In the genomic region with DNA sequence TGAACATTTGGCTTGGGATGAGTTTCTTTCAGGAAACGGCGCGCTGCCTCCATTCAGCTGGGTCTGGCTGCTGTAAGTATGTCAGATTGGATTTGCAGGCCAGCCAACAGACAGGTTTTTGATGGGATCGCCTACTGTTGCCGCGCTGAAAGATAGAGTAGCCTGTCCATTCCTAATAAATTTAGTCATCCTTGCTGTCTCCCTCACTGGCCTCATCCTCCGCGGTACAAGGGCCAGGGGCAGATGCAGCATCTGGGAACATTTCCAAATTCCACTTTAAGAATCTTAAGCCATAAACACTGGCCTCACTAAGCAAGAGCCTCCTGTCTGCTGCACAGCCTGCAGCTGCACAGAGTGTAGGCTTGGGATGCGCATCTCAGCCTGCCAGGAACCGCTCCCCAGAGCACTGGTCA, we compare ENCODE assay signal across 8 mouse cellular contexts.
DNase-seq lines count a peak whose midpoint lies in the region; ATAC-seq and TF ChIP-seq lines count a peak whose summit lies in the region.
"Had no signal": no experiment of that assay in that cellular context is flagged by ENCODE, and none has a peak within 500 bp of the region (broad histone marks: within the 10 kb centered on the region; RNA-seq: fewer than 3 reads in every experiment).

No protein-coding gene starts in this region.

- DNase-seq in kidney, postnatal 0 days (ENCODE audit: low spot score) = peak; percentile 58
- DNase-seq in kidney, adult 18-20 months = no peak
- DNase-seq in Muller cell, postnatal 12 days (ENCODE audit: inconsistent ontology term) = peak; percentile 88
- DNase-seq in brain, embryonic 14.5 days (ENCODE audit: low read depth) = peak; percentile 62
- DNase-seq in thymus, postnatal 4 days = no peak
- no peak for DNase-seq in T-cell, adult 2 months (ENCODE audit: low spot score)

- no peaks in the 10 kb centered on the region for H3K27me3 ChIP-seq in kidney, postnatal 0 days (ENCODE audit: insufficient read depth, low read length)
- H3K27me3 ChIP-seq in midbrain, embryonic 16.5 days (ENCODE audit: control insufficient read depth, insufficient read depth, low read depth, low read length) = no peaks in the 10 kb centered on the region

- H3K9me3 ChIP-seq in kidney, postnatal 0 days (replicated peaks; ENCODE audit: low read length) = no peaks in the 10 kb centered on the region
- H3K9me3 ChIP-seq in midbrain, embryonic 16.5 days (replicated peaks; ENCODE audit: control insufficient read depth, low read length, poor library complexity, severe bottlenecking) = peaks cover 2% of the 10 kb centered on the region; the same call in 1 of the 2 replicates

- no peak for ATAC-seq in kidney, postnatal 0 days (replicated peaks; ENCODE audit: low FRiP score, low read depth)
- peak; percentile 62 for ATAC-seq in midbrain, embryonic 16.5 days

- no peaks in the 10 kb centered on the region for H3K4me1 ChIP-seq in kidney, postnatal 0 days (replicated peaks; ENCODE audit: insufficient read depth, low read length)
- no peaks in the 10 kb centered on the region for H3K4me1 ChIP-seq in midbrain, embryonic 16.5 days (ENCODE audit: control insufficient read depth, insufficient read depth, low read length)

- H3K36me3 ChIP-seq in kidney, postnatal 0 days (ENCODE audit: insufficient read depth, low read length) = no peaks in the 10 kb centered on the region
- no peaks in the 10 kb centered on the region for H3K36me3 ChIP-seq in midbrain, embryonic 16.5 days (ENCODE audit: control insufficient read depth, insufficient read depth, low read length)

- no peak for TF ChIP-seq CTCF in kidney, postnatal 0 days (IDR thresholded peaks at IDR 0.05; ENCODE audit: low read depth)
- TF ChIP-seq CTCF in brain, embryonic 14.5 days (IDR thresholded peaks at IDR 0.05; ENCODE audit: borderline replicate concordance, extremely low read depth, insufficient read depth, insufficient read length) = no peak

- no peak overlapping the region for H3K4me2 ChIP-seq in kidney, postnatal 0 days (ENCODE audit: low read length)
- no peak overlapping the region for H3K4me2 ChIP-seq in midbrain, embryonic 16.5 days (ENCODE audit: low read length)

- H3K27ac ChIP-seq in kidney, postnatal 0 days = no peak overlapping the region
- H3K27ac ChIP-seq in midbrain, embryonic 16.5 days (ENCODE audit: low read length) = no peak overlapping the region

- TF ChIP-seq POLR2A in brain, embryonic 14.5 days (IDR thresholded peaks at IDR 0.05; ENCODE audit: borderline replicate concordance, extremely low read depth, insufficient read depth, insufficient read length, poor library complexity, severe bottlenecking) = no peak

- H3K9ac ChIP-seq in kidney, postnatal 0 days (ENCODE audit: low read depth, low read length) = no peak overlapping the region
- no peak overlapping the region for H3K9ac ChIP-seq in midbrain, embryonic 16.5 days (ENCODE audit: low read depth, low read length)

- 55% methylated on average over 10 of the region's 10 CpGs for WGBS in kidney, postnatal 0 days
- 59% methylated on average over 10 of the region's 10 CpGs for WGBS in midbrain, embryonic 16.5 days

- no peak overlapping the region for H3K4me3 ChIP-seq in kidney, postnatal 0 days (replicated peaks; ENCODE audit: low read depth, low read length)
- no peak overlapping the region for H3K4me3 ChIP-seq in midbrain, embryonic 16.5 days (ENCODE audit: low read depth, low read length)
- H3K4me3 ChIP-seq: myocyte had no signal

Comparison
In these comparisons a context has a peak if more than half of its experiments do, and no peak if none do; other contexts are left out.
1. DNase-seq: peak in kidney, postnatal 0 days (single experiment), Muller cell, postnatal 12 days (single experiment) and brain, embryonic 14.5 days (single experiment); none in kidney, adult 18-20 months (single experiment), thymus, postnatal 4 days (single experiment) and T-cell, adult 2 months (single experiment).